Mouse (Mus musculus) embryonic fibroblast, embryonic 13.5 days (primary cell): ENCODE results near the gene Gm42417.

Source experiments
- CTCF ChIP-seq: IDR thresholded peaks from 2 replicates; pipeline ENCODE4 v1.5.1; 2011; ENCODE audit warnings: mild to moderate bottlenecking, control low read depth, low read length, moderate library complexity, borderline replicate concordance; ENCODE audit not compliant: insufficient read depth
- POLR2A ChIP-seq: IDR thresholded peaks from 2 replicates; pipeline ENCODE4 v1.6.1; 2011; ENCODE audit warnings: low read depth, mild to moderate bottlenecking, control low read depth, low read length, moderate library complexity

- no peak for TF ChIP-seq CTCF
- TF ChIP-seq POLR2A: peak; percentile 36; the same call in 1 of the 2 replicates
These were observed 16.7 kb upstream of the Gm42417 start for GRCm38 (mm10) chr1:36555798-36556395.
